8 mouse cellular contexts compared by ENCODE assay signal in genomic region chr19:46531071-46532030, GRCm38 (mm10). TPM values are rescaled to one million over a fixed set of nuclear protein-coding genes. Genes with fewer than 3 reads are reported as not detected.
DNase-seq lines count a peak whose midpoint lies in the region; ATAC-seq lines count a peak whose summit lies in the region.

No protein-coding gene starts in this region.

- no peak for DNase-seq in lung, postnatal 14 days
- DNase-seq in adipocyte (ENCODE audit: low spot score) = no peak
- DNase-seq in left cerebral cortex, adult 18-20 months (ENCODE audit: low spot score in 2 of 2) = no peak
- DNase-seq in urinary bladder, postnatal 4 days (ENCODE audit: low spot score in 2 of 2) = no peak

- no peak for ATAC-seq in lung, embryonic 15.5 days (ENCODE audit: borderline replicate concordance, extremely low read depth, low FRiP score, low TSS enrichment)
- ATAC-seq in embryonic facial prominence, embryonic 12.5 days (ENCODE audit: insufficient number of reproducible peaks, insufficient read depth, low FRiP score, low TSS enrichment) = no peak
- no peak for ATAC-seq in hindbrain, embryonic 12.5 days (ENCODE audit: low FRiP score)
- no peak for ATAC-seq in liver, embryonic 15.5 days (ENCODE audit: insufficient read depth)

- H3K4me2 ChIP-seq in lung, embryonic 15.5 days = peak overlapping the region; percentile 23
- peak overlapping the region; percentile 35 for H3K4me2 ChIP-seq in embryonic facial prominence, embryonic 12.5 days (replicated peaks)
- peak overlapping the region; percentile 56 for H3K4me2 ChIP-seq in hindbrain, embryonic 12.5 days (replicated peaks)
- H3K4me2 ChIP-seq in liver, embryonic 15.5 days = peak overlapping the region; percentile 24

- no peaks in the 10 kb centered on the region for H3K27me3 ChIP-seq in lung, embryonic 15.5 days
- no peaks in the 10 kb centered on the region for H3K27me3 ChIP-seq in embryonic facial prominence, embryonic 12.5 days
- no peaks in the 10 kb centered on the region for H3K27me3 ChIP-seq in hindbrain, embryonic 12.5 days
- peaks cover 34% of the 10 kb centered on the region for H3K27me3 ChIP-seq in liver, embryonic 15.5 days

- no peaks in the 10 kb centered on the region for H3K9me3 ChIP-seq in lung, embryonic 15.5 days
- no peaks in the 10 kb centered on the region for H3K9me3 ChIP-seq in embryonic facial prominence, embryonic 12.5 days
- no peaks in the 10 kb centered on the region for H3K9me3 ChIP-seq in hindbrain, embryonic 12.5 days (replicated peaks)
- H3K9me3 ChIP-seq in liver, embryonic 15.5 days (replicated peaks) = no peaks in the 10 kb centered on the region

- H3K36me3 ChIP-seq in lung, embryonic 15.5 days = 0 out of 2 replicates have a peak, but pooled peaks cover 3% of the 10 kb centered on the region
- H3K36me3 ChIP-seq in embryonic facial prominence, embryonic 12.5 days = 0 out of 2 replicates have a peak, but pooled peaks cover 6% of the 10 kb centered on the region
- no peaks in the 10 kb centered on the region for H3K36me3 ChIP-seq in hindbrain, embryonic 12.5 days
- H3K36me3 ChIP-seq in liver, embryonic 15.5 days (replicated peaks) = no peaks in the 10 kb centered on the region

- no peak overlapping the region for H3K9ac ChIP-seq in lung, embryonic 15.5 days
- 0 out of 2 replicates have a peak overlapping the region, but pooled peaks have one; percentile 5 for H3K9ac ChIP-seq in embryonic facial prominence, embryonic 12.5 days
- peak overlapping the region; percentile 44 for H3K9ac ChIP-seq in hindbrain, embryonic 12.5 days
- no peak overlapping the region for H3K9ac ChIP-seq in liver, embryonic 15.5 days

- peaks cover 67% of the 10 kb centered on the region for H3K4me1 ChIP-seq in lung, embryonic 15.5 days
- peaks cover 67% of the 10 kb centered on the region for H3K4me1 ChIP-seq in embryonic facial prominence, embryonic 12.5 days
- H3K4me1 ChIP-seq in hindbrain, embryonic 12.5 days = peaks cover 82% of the 10 kb centered on the region
- peaks cover 63% of the 10 kb centered on the region for H3K4me1 ChIP-seq in liver, embryonic 15.5 days (replicated peaks)

- 8% methylated on average over 16 of the region's 16 CpGs for WGBS in lung, embryonic 15.5 days
- WGBS in embryonic facial prominence, embryonic 12.5 days = 4% methylated on average over 16 of the region's 16 CpGs
- WGBS in hindbrain, embryonic 12.5 days = 4% methylated on average over 16 of the region's 16 CpGs
- WGBS in liver, embryonic 15.5 days (ENCODE audit: insufficient replicate concordance) = 29% methylated on average over 16 of the region's 16 CpGs

- H3K4me3 ChIP-seq in lung, embryonic 15.5 days = no peak overlapping the region
- H3K4me3 ChIP-seq in embryonic facial prominence, embryonic 12.5 days = no peak overlapping the region
- H3K4me3 ChIP-seq in hindbrain, embryonic 12.5 days = no peak overlapping the region
- no peak overlapping the region for H3K4me3 ChIP-seq in liver, embryonic 15.5 days (replicated peaks)

- peak overlapping the region; percentile 82 for H3K27ac ChIP-seq in lung, embryonic 15.5 days
- H3K27ac ChIP-seq in embryonic facial prominence, embryonic 12.5 days = peak overlapping the region; percentile 91
- peak overlapping the region; percentile 93 for H3K27ac ChIP-seq in hindbrain, embryonic 12.5 days
- peak overlapping the region; percentile 56; the same call in 1 of the 2 replicates for H3K27ac ChIP-seq in liver, embryonic 15.5 days (replicated peaks)

RNA-seq across cellular contexts. Expression of gene Trim8, which starts 29.8 kb away (rescaled TPM):
- 22.2 and 27.8 TPM in 2 replicates for polyA plus RNA-seq in lung, embryonic 15.5 days (2015; fragmentation: Nextera tagmentation; extraction: Ambion mirVana)
- polyA plus RNA-seq in embryonic facial prominence, embryonic 12.5 days (2016; fragmentation: Nextera tagmentation; extraction: Ambion mirVana) = 22.4 and 23.5 TPM in 2 replicates
- polyA plus RNA-seq in hindbrain, embryonic 12.5 days (2016; fragmentation: Nextera tagmentation; extraction: Ambion mirVana) = 41.8 and 44.7 TPM in 2 replicates
- 8.8 and 10.9 TPM in 2 replicates for polyA plus RNA-seq in liver, embryonic 15.5 days (2015; fragmentation: Nextera tagmentation; extraction: Ambion mirVana)
- 100 to 1,000 TPM; 119 to 120 TPM for total RNA-seq in left cerebral cortex, adult 18-20 months (2021)

RNA-seq across cellular contexts. Expression of gene Arl3, which starts 41.6 kb away (rescaled TPM):
- polyA plus RNA-seq in lung, embryonic 15.5 days (2015; fragmentation: Nextera tagmentation; extraction: Ambion mirVana) = 115 and 119 TPM in 2 replicates
- 191 TPM in 2 replicates for polyA plus RNA-seq in embryonic facial prominence, embryonic 12.5 days (2016; fragmentation: Nextera tagmentation; extraction: Ambion mirVana)
- polyA plus RNA-seq in hindbrain, embryonic 12.5 days (2016; fragmentation: Nextera tagmentation; extraction: Ambion mirVana) = 190 and 196 TPM in 2 replicates
- polyA plus RNA-seq in liver, embryonic 15.5 days (2015; fragmentation: Nextera tagmentation; extraction: Ambion mirVana) = 22.9 and 25.4 TPM in 2 replicates
- total RNA-seq in left cerebral cortex, adult 18-20 months (2021) = 100 to 1,000 TPM; 122 to 128 TPM

RNA-seq across cellular contexts. Expression of gene Sfxn2, which starts 41.8 kb away (rescaled TPM):
- 27.9 and 28.3 TPM in 2 replicates for polyA plus RNA-seq in lung, embryonic 15.5 days (2015; fragmentation: Nextera tagmentation; extraction: Ambion mirVana)
- polyA plus RNA-seq in embryonic facial prominence, embryonic 12.5 days (2016; fragmentation: Nextera tagmentation; extraction: Ambion mirVana) = 23.4 and 23.6 TPM in 2 replicates
- polyA plus RNA-seq in hindbrain, embryonic 12.5 days (2016; fragmentation: Nextera tagmentation; extraction: Ambion mirVana) = 14.6 and 15.0 TPM in 2 replicates
- polyA plus RNA-seq in liver, embryonic 15.5 days (2015; fragmentation: Nextera tagmentation; extraction: Ambion mirVana) = 28.6 and 33.4 TPM in 2 replicates
- total RNA-seq in left cerebral cortex, adult 18-20 months (2021) = 1 to 10 TPM; 3.5 to 5.6 TPM

Comparison
In these comparisons a context has a peak if more than half of its experiments do, and no peak if none do; other contexts are left out.
1. H3K9ac ChIP-seq: peak in embryonic facial prominence, embryonic 12.5 days (single experiment) and hindbrain, embryonic 12.5 days (single experiment); none in lung, embryonic 15.5 days (single experiment) and liver, embryonic 15.5 days (single experiment).
2. Peak in every context shown above with its lines, with median percentiles within 50 percentile points of each other: H3K27ac ChIP-seq and H3K4me2 ChIP-seq.